ENCODE assay signal across 9 mouse cellular contexts in genomic region chr15:99096061-99096793, GRCm38 (mm10). TPM values are rescaled to one million over a fixed set of nuclear protein-coding genes. Genes with fewer than 3 reads are reported as not detected.
DNase-seq lines count a peak whose midpoint lies in the region; ATAC-seq and TF ChIP-seq lines count a peak whose summit lies in the region.
"Had no signal": no experiment of that assay in that cellular context is flagged by ENCODE, and none has a peak within 500 bp of the region (broad histone marks: within the 10 kb centered on the region; RNA-seq: fewer than 3 reads in every experiment).

No protein-coding gene starts in this region.

- H3K9ac ChIP-seq in embryonic facial prominence, embryonic 14.5 days (ENCODE audit: low read depth, low read length) = peak overlapping the region; percentile 9; the same call in 1 of the 2 replicates
- H3K9ac ChIP-seq in intestine, embryonic 15.5 days = peak overlapping the region; percentile 47; the same call in 1 of the 2 replicates
- peak overlapping the region; percentile 52 for H3K9ac ChIP-seq in midbrain, embryonic 13.5 days (replicated peaks)

- H3K4me3 ChIP-seq in kidney, adult 2 months (ENCODE audit: insufficient read depth, low read depth, low read length) = peak overlapping the region; percentile 40
- peak overlapping the region; percentile 39 for H3K4me3 ChIP-seq in embryonic facial prominence, embryonic 14.5 days (ENCODE audit: low read depth, low read length)
- H3K4me3 ChIP-seq in intestine, embryonic 15.5 days (replicated peaks) = peak overlapping the region; percentile 41
- H3K4me3 ChIP-seq in midbrain, embryonic 13.5 days (replicated peaks) = peak overlapping the region; percentile 42

- no peaks in the 10 kb centered on the region for H3K9me3 ChIP-seq in embryonic facial prominence, embryonic 14.5 days (ENCODE audit: control insufficient read depth, low read length)
- no peaks in the 10 kb centered on the region for H3K9me3 ChIP-seq in intestine, embryonic 15.5 days
- no peaks in the 10 kb centered on the region for H3K9me3 ChIP-seq in midbrain, embryonic 13.5 days
- H3K9me3 ChIP-seq: G1E had no signal

- H3K36me3 ChIP-seq in kidney, adult 2 months (ENCODE audit: control insufficient read depth, insufficient read depth, low read length) = no peaks in the 10 kb centered on the region
- H3K36me3 ChIP-seq in embryonic facial prominence, embryonic 14.5 days (ENCODE audit: control insufficient read depth, insufficient read depth, low read length) = no peaks in the 10 kb centered on the region
- H3K36me3 ChIP-seq in intestine, embryonic 15.5 days = no peaks in the 10 kb centered on the region
- no peaks in the 10 kb centered on the region for H3K36me3 ChIP-seq in midbrain, embryonic 13.5 days
- H3K36me3 ChIP-seq: G1E had no signal

- no peak overlapping the region for H3K27ac ChIP-seq in kidney, adult 2 months (ENCODE audit: insufficient read depth, low read depth, low read length)
- H3K27ac ChIP-seq in embryonic facial prominence, embryonic 14.5 days (replicated peaks; ENCODE audit: low read depth, low read length) = no peak overlapping the region
- no peak overlapping the region for H3K27ac ChIP-seq in intestine, embryonic 15.5 days
- H3K27ac ChIP-seq in midbrain, embryonic 13.5 days = peak overlapping the region; percentile 30; the same call in 1 of the 2 replicates

- H3K4me1 ChIP-seq in kidney, adult 2 months (ENCODE audit: control insufficient read depth, insufficient read depth, low read length) = peaks cover 9% of the 10 kb centered on the region
- H3K4me1 ChIP-seq in embryonic facial prominence, embryonic 14.5 days (ENCODE audit: control insufficient read depth, insufficient read depth, low read length) = peaks cover 25% of the 10 kb centered on the region
- H3K4me1 ChIP-seq in intestine, embryonic 15.5 days (replicated peaks) = peaks cover 43% of the 10 kb centered on the region
- H3K4me1 ChIP-seq in midbrain, embryonic 13.5 days (replicated peaks) = peaks cover 60% of the 10 kb centered on the region

- H3K27me3 ChIP-seq in kidney, adult 2 months (replicated peaks; ENCODE audit: control insufficient read depth, insufficient read depth, low read length) = no peaks in the 10 kb centered on the region
- peaks cover 91% of the 10 kb centered on the region for H3K27me3 ChIP-seq in embryonic facial prominence, embryonic 14.5 days (replicated peaks; ENCODE audit: control insufficient read depth, insufficient read depth, low read length)
- H3K27me3 ChIP-seq in intestine, embryonic 15.5 days (replicated peaks) = peaks cover 78% of the 10 kb centered on the region
- H3K27me3 ChIP-seq in midbrain, embryonic 13.5 days = peaks cover 82% of the 10 kb centered on the region

- ATAC-seq in embryonic facial prominence, embryonic 14.5 days (ENCODE audit: low read depth) = no peak
- ATAC-seq in intestine, embryonic 15.5 days = no peak
- no peak for ATAC-seq in midbrain, embryonic 13.5 days

- peak; percentile 63 for DNase-seq in kidney, adult 2 months
- DNase-seq in kidney, adult 18-20 months = no peak
- no peak for DNase-seq in embryonic facial prominence, embryonic 14.5 days (ENCODE audit: low spot score)
- DNase-seq in natural killer cell, adult 2 months (ENCODE audit: low spot score in 2 of 2) = no peak
- DNase-seq in ovary, postnatal 14 days (ENCODE audit: low spot score) = no peak
- no peak for DNase-seq in B cell, adult 2 months

- H3K4me2 ChIP-seq in embryonic facial prominence, embryonic 14.5 days (ENCODE audit: low read depth, low read length) = peak overlapping the region; percentile 61
- H3K4me2 ChIP-seq in intestine, embryonic 15.5 days (replicated peaks) = peak overlapping the region; percentile 76
- peak overlapping the region; percentile 70 for H3K4me2 ChIP-seq in midbrain, embryonic 13.5 days (replicated peaks)

- no peak for TF ChIP-seq CTCF in kidney, adult 2 months (conservative IDR thresholded peaks at IDR 0.05; ENCODE audit: insufficient read depth, insufficient read length, low read depth, low read length)

- TF ChIP-seq POLR2A in kidney, adult 2 months (IDR thresholded peaks at IDR 0.05; ENCODE audit: low read depth, low read length) = no peak

- 17% methylated on average over 24 of the region's 24 CpGs for WGBS in kidney, adult 2 months
- 4% methylated on average over 23 of the region's 24 CpGs for WGBS in embryonic facial prominence, embryonic 14.5 days
- WGBS in intestine, embryonic 15.5 days = 6% methylated on average over 24 of the region's 24 CpGs
- 2% methylated on average over 24 of the region's 24 CpGs for WGBS in midbrain, embryonic 13.5 days

RNA-seq across cellular contexts. Expression of gene Dnajc22, which starts 3.3 kb away (rescaled TPM):
- 49.9 and 53.4 TPM in 2 replicates for polyA plus RNA-seq in kidney, adult 2 months (2012; rRNA removed)
- 0.38 TPM in 1 of 2 replicates, not detected in the other for polyA plus RNA-seq in embryonic facial prominence, embryonic 14.5 days (2014; fragmentation: Nextera tagmentation; extraction: Ambion mirVana)
- polyA plus RNA-seq in intestine, embryonic 15.5 days (2015; fragmentation: Nextera tagmentation; extraction: Ambion mirVana) = 37.4 and 39.0 TPM in 2 replicates
- 1.7 and 1.8 TPM in 2 replicates for polyA plus RNA-seq in midbrain, embryonic 13.5 days (2015; fragmentation: Nextera tagmentation; extraction: Ambion mirVana)
- polyA plus RNA-seq: G1E had no signal

RNA-seq across cellular contexts. Expression of gene C1ql4, which starts 8.6 kb away (rescaled TPM):
- 0.44 and 0.61 TPM in 2 replicates for polyA plus RNA-seq in kidney, adult 2 months (2012; rRNA removed)
- 0.11 and 0.13 TPM in 2 replicates for polyA plus RNA-seq in embryonic facial prominence, embryonic 14.5 days (2014; fragmentation: Nextera tagmentation; extraction: Ambion mirVana)
- 0.09 TPM in 1 of 2 replicates, not detected in the other for polyA plus RNA-seq in intestine, embryonic 15.5 days (2015; fragmentation: Nextera tagmentation; extraction: Ambion mirVana)
- polyA plus RNA-seq in midbrain, embryonic 13.5 days (2015; fragmentation: Nextera tagmentation; extraction: Ambion mirVana) = 10.1 and 13.7 TPM in 2 replicates
- polyA plus RNA-seq: G1E had no signal

RNA-seq across cellular contexts. Expression of gene Troap, which starts 21.9 kb away (rescaled TPM):
- polyA plus RNA-seq in kidney, adult 2 months (2012; rRNA removed) = 0.29 and 0.33 TPM in 2 replicates
- 15.3 and 24.4 TPM in 2 replicates for polyA plus RNA-seq in embryonic facial prominence, embryonic 14.5 days (2014; fragmentation: Nextera tagmentation; extraction: Ambion mirVana)
- polyA plus RNA-seq in intestine, embryonic 15.5 days (2015; fragmentation: Nextera tagmentation; extraction: Ambion mirVana) = 24.7 and 25.4 TPM in 2 replicates
- polyA plus RNA-seq in midbrain, embryonic 13.5 days (2015; fragmentation: Nextera tagmentation; extraction: Ambion mirVana) = 13.3 and 14.6 TPM in 2 replicates

RNA-seq across cellular contexts. Expression of gene Spats2, which starts 29.5 kb away (rescaled TPM):
- 8.6 and 10.0 TPM in 2 replicates for polyA plus RNA-seq in kidney, adult 2 months (2012; rRNA removed)
- polyA plus RNA-seq in embryonic facial prominence, embryonic 14.5 days (2014; fragmentation: Nextera tagmentation; extraction: Ambion mirVana) = 35.5 and 38.9 TPM in 2 replicates
- 26.6 and 34.7 TPM in 2 replicates for polyA plus RNA-seq in intestine, embryonic 15.5 days (2015; fragmentation: Nextera tagmentation; extraction: Ambion mirVana)
- 40.6 and 45.7 TPM in 2 replicates for polyA plus RNA-seq in midbrain, embryonic 13.5 days (2015; fragmentation: Nextera tagmentation; extraction: Ambion mirVana)
- polyA plus RNA-seq: G1E had no signal

RNA-seq across cellular contexts. Expression of gene Prph, which starts 41.3 kb away (rescaled TPM):
- 1.7 and 3.2 TPM in 2 replicates for polyA plus RNA-seq in kidney, adult 2 months (2012; rRNA removed)
- polyA plus RNA-seq in embryonic facial prominence, embryonic 14.5 days (2014; fragmentation: Nextera tagmentation; extraction: Ambion mirVana) = 66.3 and 71.0 TPM in 2 replicates
- 46.9 and 48.1 TPM in 2 replicates for polyA plus RNA-seq in intestine, embryonic 15.5 days (2015; fragmentation: Nextera tagmentation; extraction: Ambion mirVana)
- polyA plus RNA-seq in midbrain, embryonic 13.5 days (2015; fragmentation: Nextera tagmentation; extraction: Ambion mirVana) = 7.5 and 8.2 TPM in 2 replicates
- polyA plus RNA-seq: G1E had no signal

Comparison
In these comparisons a context has a peak if more than half of its experiments do, and no peak if none do; other contexts are left out.
1. RNA of gene Dnajc22, which starts 3.3 kb away (polyA plus RNA-seq): 49.9 to 53.4 TPM in kidney, adult 2 months and 37.4 to 39.0 TPM in intestine, embryonic 15.5 days; 1.7 to 1.8 TPM in midbrain, embryonic 13.5 days and 0.38 TPM in embryonic facial prominence, embryonic 14.5 days; every median in the first group is over 10 times any median in the second.
2. RNA of gene Troap, which starts 21.9 kb away (polyA plus RNA-seq): 24.7 to 25.4 TPM in intestine, embryonic 15.5 days, 15.3 to 24.4 TPM in embryonic facial prominence, embryonic 14.5 days and 13.3 to 14.6 TPM in midbrain, embryonic 13.5 days; 0.29 to 0.33 TPM in kidney, adult 2 months; every median in the first group is over 10 times any median in the second.
3. Peak in every context shown above with its lines, with median percentiles within 50 percentile points of each other: H3K4me3 ChIP-seq, H3K4me2 ChIP-seq and H3K9ac ChIP-seq.